Mouse (Mus musculus) megakaryocyte, embryonic 14.5 days (primary cell): Measurements from ENCODE around the gene Bckdhb. TPM values are rescaled to one million over a fixed set of nuclear protein-coding genes. Genes with fewer than 3 reads are reported as not detected.

Experiments
- H3K27me3 ChIP-seq: replicated peaks from 2 replicates; pipeline ENCODE3; 2012; ENCODE audit warnings: inconsistent platforms
- H3K36me3 ChIP-seq: replicated peaks from 2 replicates; pipeline ENCODE3; 2012; ENCODE audit warnings: low read length, inconsistent platforms, mixed read lengths
- H3K4me1 ChIP-seq: 2 replicates; pipeline ENCODE4 v1.6.1; 2012; ENCODE audit warnings: inconsistent platforms
- H3K4me3 ChIP-seq: replicated peaks from 2 replicates; pipeline ENCODE3; 2012; ENCODE audit warnings: moderate library complexity, mild to moderate bottlenecking, inconsistent platforms
- H3K9me3 ChIP-seq: 2 replicates; pipeline ENCODE4 v1.6.1; 2012; ENCODE audit warnings: inconsistent platforms
- FLI1 ChIP-seq: IDR thresholded peaks from 2 replicates; pipeline ENCODE4 v1.6.1; 2012; ENCODE audit warnings: low read length, inconsistent platforms, mixed read lengths
- GATA1 ChIP-seq: IDR thresholded peaks from 3 replicates; pipeline ENCODE4 v1.6.1; 2012; ENCODE audit warnings: mixed read lengths, low read length, inconsistent platforms, borderline replicate concordance
- polyA plus RNA-seq: library from polyadenylated mRNA; stranded (reverse); fragments of >175 nt; gene quantifications from 2 replicates; pipeline ENCODE4 v1.2.3, GENCODE M21; 2012; ENCODE audit warnings: low replicate concordance; ENCODE audit not compliant: insufficient read depth

Gene Bckdhb
- 2.8 and 7.3 TPM in 2 replicates for polyA plus RNA-seq

GRCm38 (mm10) chr9:83924878-83925687 lies at the start of gene Bckdhb:
Bckdhb (plus strand) TSS chr9:83925145.
- TF ChIP-seq GATA1 (no peak), FLI1 (no peak)
- no peaks in the 10 kb centered on the region for H3K27me3 ChIP-seq
- H3K4me1 ChIP-seq: peaks cover 19% of the 10 kb centered on the region
- H3K9me3 ChIP-seq: no peaks in the 10 kb centered on the region; the same call in 1 of the 2 replicates
- no peaks in the 10 kb centered on the region for H3K36me3 ChIP-seq
- H3K4me3 ChIP-seq: peak within 1 kb of the TSS; percentile 94

DNA sequence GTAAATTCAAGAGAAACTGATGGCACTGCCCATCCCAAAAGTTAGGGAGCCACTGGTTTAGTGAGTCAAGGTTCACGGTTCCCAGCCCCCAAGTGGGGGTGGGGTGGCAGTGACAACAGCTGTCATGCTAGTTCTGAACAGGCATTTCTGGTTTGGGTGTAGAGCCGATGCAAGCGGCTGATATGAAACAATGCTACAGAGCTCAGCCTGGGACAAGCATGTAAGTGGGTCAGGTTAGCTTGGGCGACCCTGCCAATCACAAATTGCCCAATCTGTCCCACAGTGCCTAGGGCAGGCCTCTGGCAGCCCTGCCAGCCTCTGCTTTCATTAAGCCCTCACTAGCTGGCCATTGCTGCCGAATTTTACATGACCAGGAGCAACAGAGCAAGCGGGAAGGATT lies 42.8 kb upstream of the Bckdhb start:
- Histone ChIP-seq H3K27me3 (no peaks in the 10 kb centered on the region), H3K9me3 (peaks cover 3% of the 10 kb centered on the region; the same call in 1 of the 2 replicates), H3K4me3 (no peak overlapping the region), H3K36me3 (no peaks in the 10 kb centered on the region), H3K4me1 (no peaks in the 10 kb centered on the region)
- TF ChIP-seq FLI1: no peak
- no peak for TF ChIP-seq GATA1

GRCm38 (mm10) chr9:83886149-83886548 lies 38.8 kb upstream of the Bckdhb start:
- TF ChIP-seq GATA1: no peak
- TF ChIP-seq FLI1: no peak
- Histone ChIP-seq H3K36me3 (no peaks in the 10 kb centered on the region), H3K4me1 (no peaks in the 10 kb centered on the region)

GRCm38 (mm10) chr9:83888214-83888613 lies 36.7 kb upstream of the Bckdhb start:
- Histone ChIP-seq H3K27me3 (peaks cover 3% of the 10 kb centered on the region), H3K36me3 (no peaks in the 10 kb centered on the region), H3K9me3 (no peaks in the 10 kb centered on the region), H3K4me1 (no peaks in the 10 kb centered on the region), H3K4me3 (no peak overlapping the region)
- TF ChIP-seq GATA1: no peak
- TF ChIP-seq FLI1: no peak

More at GRCm38 (mm10) chr9:83886149-83886548, 38.8 kb upstream of the Bckdhb start:
- Histone ChIP-seq H3K4me3 (no peak overlapping the region), H3K27me3 (peaks cover 3% of the 10 kb centered on the region), H3K9me3 (no peaks in the 10 kb centered on the region)

- H3K4me3 ChIP-seq: no peak overlapping the region
- no peaks in the 10 kb centered on the region for H3K9me3 ChIP-seq
- H3K36me3 ChIP-seq: no peaks in the 10 kb centered on the region
- no peaks in the 10 kb centered on the region for H3K4me1 ChIP-seq
- peaks cover 3% of the 10 kb centered on the region for H3K27me3 ChIP-seq
- no peak for TF ChIP-seq GATA1
- no peak for TF ChIP-seq FLI1
Observed at GRCm38 (mm10) chr9:83893073-83893472, 31.9 kb upstream of the Bckdhb start.

DNA sequence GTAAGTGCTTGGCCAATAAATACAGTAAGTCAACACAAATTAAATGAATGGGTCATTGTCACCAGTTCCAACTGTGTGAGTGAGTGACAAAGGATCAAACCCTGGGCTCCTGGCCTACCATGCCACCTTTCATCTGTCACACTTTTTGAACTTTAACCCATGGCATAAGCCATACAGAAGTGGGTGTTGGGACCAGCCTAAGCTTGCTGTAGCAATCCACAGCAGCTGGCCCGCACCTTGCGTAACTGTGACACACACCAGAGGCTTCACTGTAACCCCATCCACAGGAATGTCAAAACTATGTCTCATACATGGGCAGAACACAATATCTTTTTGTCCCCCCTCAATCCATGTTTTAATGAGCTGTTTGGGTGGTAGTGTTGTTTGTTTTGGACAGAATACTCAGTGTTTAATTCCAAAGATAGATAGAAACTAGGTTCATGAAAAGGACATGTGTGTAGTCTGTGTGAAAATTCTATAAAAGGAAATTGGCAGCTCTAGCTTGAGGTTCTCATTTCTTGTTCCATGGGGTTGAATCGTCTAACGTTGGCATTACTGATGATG lies 31.1 kb upstream of the Bckdhb start:
- Histone ChIP-seq H3K36me3 (no peaks in the 10 kb centered on the region), H3K4me1 (no peaks in the 10 kb centered on the region), H3K9me3 (no peaks in the 10 kb centered on the region), H3K27me3 (peaks cover 3% of the 10 kb centered on the region), H3K4me3 (no peak overlapping the region)
- no peak for TF ChIP-seq FLI1
- TF ChIP-seq GATA1: no peak

GRCm38 (mm10) chr9:83902086-83902485 lies 22.9 kb upstream of the Bckdhb start:
- no peaks in the 10 kb centered on the region for H3K27me3 ChIP-seq
- TF ChIP-seq FLI1: no peak
- no peaks in the 10 kb centered on the region for H3K36me3 ChIP-seq
- H3K4me1 ChIP-seq: no peaks in the 10 kb centered on the region
- no peak overlapping the region for H3K4me3 ChIP-seq
- H3K9me3 ChIP-seq: no peaks in the 10 kb centered on the region

- Histone ChIP-seq H3K9me3 (no peaks in the 10 kb centered on the region), H3K36me3 (no peaks in the 10 kb centered on the region), H3K4me1 (no peaks in the 10 kb centered on the region), H3K27me3 (no peaks in the 10 kb centered on the region), H3K4me3 (no peak overlapping the region)
- TF ChIP-seq GATA1 (no peak), FLI1 (no peak)
Observed at GRCm38 (mm10) chr9:83905820-83906219, 19.1 kb upstream of the Bckdhb start.

DNA sequence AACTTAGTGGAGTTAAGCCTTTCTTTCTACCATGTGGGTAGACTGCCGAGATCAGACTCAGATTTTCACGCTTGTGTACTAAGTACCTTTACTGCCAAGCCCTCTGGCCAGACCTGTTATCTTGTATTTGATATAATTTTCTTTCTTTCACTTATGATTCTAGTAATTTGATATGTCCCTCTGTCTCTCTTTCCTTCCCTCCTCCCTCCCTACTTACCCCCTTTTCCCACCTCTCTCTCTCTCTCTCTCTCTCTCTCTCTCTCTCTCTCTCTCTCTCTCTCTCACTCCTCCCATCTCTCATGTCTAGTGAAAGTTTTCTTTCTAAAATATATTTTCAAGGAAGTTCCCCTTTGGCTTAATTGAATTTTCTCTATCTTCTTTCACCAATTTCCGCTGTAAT lies 17.9 kb upstream of the Bckdhb start:
- no peaks in the 10 kb centered on the region for H3K36me3 ChIP-seq
- H3K4me3 ChIP-seq: no peak overlapping the region
- H3K4me1 ChIP-seq: no peaks in the 10 kb centered on the region
- no peaks in the 10 kb centered on the region for H3K27me3 ChIP-seq
- no peaks in the 10 kb centered on the region for H3K9me3 ChIP-seq
- TF ChIP-seq GATA1: no peak
- no peak for TF ChIP-seq FLI1

DNA sequence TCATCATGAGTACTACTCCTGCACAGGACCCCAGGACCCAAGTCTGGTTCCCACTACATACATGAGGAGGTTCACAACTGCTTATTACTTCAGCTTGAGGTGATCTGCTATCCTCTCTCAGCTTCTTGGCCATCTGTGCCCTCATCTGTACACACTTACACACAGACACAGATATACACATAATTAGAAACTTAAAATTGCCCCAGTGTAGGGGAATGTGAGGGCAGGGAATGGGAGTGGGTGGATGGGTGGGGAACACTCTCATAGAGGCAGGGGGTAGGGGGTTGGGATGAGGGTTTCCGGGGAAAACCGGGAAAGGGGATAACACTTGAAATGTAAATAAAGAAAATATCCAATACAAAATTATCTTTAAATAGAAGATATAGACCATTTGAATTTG lies 15.1 kb upstream of the Bckdhb start:
- H3K36me3 ChIP-seq: no peaks in the 10 kb centered on the region
- H3K4me3 ChIP-seq: no peak overlapping the region
- TF ChIP-seq GATA1: no peak
- no peak for TF ChIP-seq FLI1
- H3K9me3 ChIP-seq: peaks cover 5% of the 10 kb centered on the region
- no peaks in the 10 kb centered on the region for H3K4me1 ChIP-seq
- no peaks in the 10 kb centered on the region for H3K27me3 ChIP-seq
